ENCODE assay signal across 13 mouse cellular contexts in the genomic region with DNA sequence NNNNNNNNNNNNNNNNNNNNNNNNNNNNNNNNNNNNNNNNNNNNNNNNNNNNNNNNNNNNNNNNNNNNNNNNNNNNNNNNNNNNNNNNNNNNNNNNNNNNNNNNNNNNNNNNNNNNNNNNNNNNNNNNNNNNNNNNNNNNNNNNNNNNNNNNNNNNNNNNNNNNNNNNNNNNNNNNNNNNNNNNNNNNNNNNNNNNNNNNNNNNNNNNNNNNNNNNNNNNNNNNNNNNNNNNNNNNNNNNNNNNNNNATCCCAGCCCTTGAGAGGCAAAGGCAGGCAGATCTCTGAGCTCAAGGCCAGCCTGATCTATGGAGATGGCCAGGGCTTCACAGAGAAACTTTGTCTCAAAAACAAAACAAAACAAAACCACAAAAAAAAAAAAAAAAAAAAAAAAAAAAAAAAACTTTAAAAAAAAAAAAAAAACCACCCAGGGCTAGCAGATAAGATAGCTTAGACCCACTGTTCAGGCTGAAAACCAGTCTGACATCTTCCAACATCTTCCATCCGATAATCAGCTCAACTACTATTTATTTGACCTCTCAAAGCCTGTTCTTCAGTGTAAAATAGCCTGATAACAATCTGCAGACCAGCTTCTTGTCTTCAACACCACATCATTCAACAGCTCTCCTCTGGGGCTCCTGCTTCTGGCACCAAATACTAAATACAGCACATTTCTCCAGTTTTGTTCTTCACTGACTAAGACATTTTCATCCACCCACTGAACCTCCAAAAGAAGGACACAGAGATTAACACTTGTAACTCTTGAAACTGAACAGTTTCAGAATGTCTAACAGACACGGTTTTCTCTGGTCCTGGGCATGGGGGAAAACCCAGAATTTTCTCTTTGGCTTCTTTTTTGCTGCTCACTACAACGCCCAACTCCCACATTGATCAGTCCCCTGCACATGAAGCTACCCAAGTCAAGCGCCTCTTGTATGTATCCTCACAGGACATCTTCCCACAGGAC. TPM values are rescaled to one million over a fixed set of nuclear protein-coding genes. Genes with fewer than 3 reads are reported as not detected.
DNase-seq lines count a peak whose midpoint lies in the region; ATAC-seq lines count a peak whose summit lies in the region.
"Had no signal": no experiment of that assay in that cellular context is flagged by ENCODE, and none has a peak within 500 bp of the region (broad histone marks: within the 10 kb centered on the region; RNA-seq: fewer than 3 reads in every experiment).

No protein-coding gene starts in this region.

- ATAC-seq in heart, embryonic 16.5 days (replicated peaks; ENCODE audit: extremely low read depth, insufficient read depth, low FRiP score), result no peak
- ATAC-seq in liver, embryonic 11.5 days (replicated peaks; ENCODE audit: low FRiP score), result peak; percentile 21; the same call in 1 of the 2 replicates
- ATAC-seq: forebrain, postnatal 0 days had no signal

- H3K9ac ChIP-seq in heart, embryonic 16.5 days (ENCODE audit: low read length), result no peak overlapping the region
- H3K9ac ChIP-seq in liver, embryonic 11.5 days (ENCODE audit: low read depth, low read length), result peak overlapping the region; percentile 40; the same call in 1 of the 2 replicates
- H3K9ac ChIP-seq: forebrain, postnatal 0 days had no signal

- H3K9me3 ChIP-seq in heart, embryonic 16.5 days (replicated peaks; ENCODE audit: control insufficient read depth, low read length), result no peaks in the 10 kb centered on the region
- no peaks in the 10 kb centered on the region for H3K9me3 ChIP-seq in liver, embryonic 11.5 days (ENCODE audit: control insufficient read depth, low read length)
- H3K9me3 ChIP-seq in embryonic facial prominence, embryonic 10.5 days, result no peaks in the 10 kb centered on the region
- H3K9me3 ChIP-seq: limb, embryonic 10.5 days had no signal

- no peaks in the 10 kb centered on the region for H3K36me3 ChIP-seq in heart, embryonic 16.5 days (ENCODE audit: control insufficient read depth, insufficient read depth)
- no peaks in the 10 kb centered on the region for H3K36me3 ChIP-seq in liver, embryonic 11.5 days (ENCODE audit: control insufficient read depth, insufficient read depth, low read length)
- H3K36me3 ChIP-seq in embryonic facial prominence, embryonic 10.5 days (replicated peaks), result no peaks in the 10 kb centered on the region
- H3K36me3 ChIP-seq: limb, embryonic 10.5 days had no signal

- DNase-seq in heart, adult 11 months, result no peak
- peak; percentile 52 for DNase-seq in thymus, postnatal 25 days
- DNase-seq in thymus, adult 18-20 months, result no peak
- DNase-seq in liver, embryonic 11.5 days (ENCODE audit: low spot score), result no peak
- no peak for DNase-seq in embryonic facial prominence, embryonic 10.5 days (ENCODE audit: low spot score)
- no peak for DNase-seq in cerebellum, adult 9-11 months
- no peak for DNase-seq in cerebellum, postnatal 10 days
- DNase-seq: forebrain, postnatal 0 days; heart, postnatal 14 days; kidney, postnatal 4 days; retina, postnatal 1 day had no signal

- H3K27me3 ChIP-seq in heart, embryonic 16.5 days (ENCODE audit: control insufficient read depth, insufficient read depth, low read length), result no peaks in the 10 kb centered on the region
- no peaks in the 10 kb centered on the region for H3K27me3 ChIP-seq in liver, embryonic 11.5 days (replicated peaks; ENCODE audit: control insufficient read depth, insufficient read depth, low read length)
- H3K27me3 ChIP-seq in embryonic facial prominence, embryonic 10.5 days (replicated peaks; ENCODE audit: low read depth, poor library complexity, severe bottlenecking), result no peaks in the 10 kb centered on the region

- peaks cover 39% of the 10 kb centered on the region for H3K4me1 ChIP-seq in heart, embryonic 16.5 days (ENCODE audit: control insufficient read depth, insufficient read depth, low read length)
- peaks cover 77% of the 10 kb centered on the region for H3K4me1 ChIP-seq in liver, embryonic 11.5 days (replicated peaks; ENCODE audit: control insufficient read depth, insufficient read depth, low read length)
- H3K4me1 ChIP-seq in embryonic facial prominence, embryonic 10.5 days, result peaks cover 23% of the 10 kb centered on the region

- no peak overlapping the region for H3K4me3 ChIP-seq in heart, embryonic 16.5 days (ENCODE audit: low read length)
- H3K4me3 ChIP-seq in liver, embryonic 11.5 days (ENCODE audit: low read depth, low read length), result no peak overlapping the region
- H3K4me3 ChIP-seq in embryonic facial prominence, embryonic 10.5 days, result no peak overlapping the region
- H3K4me3 ChIP-seq: limb, embryonic 10.5 days had no signal

- WGBS in heart, embryonic 16.5 days, result 57% methylated on average over 4 of the region's 4 CpGs
- WGBS in liver, embryonic 11.5 days, result 39% methylated on average over 4 of the region's 4 CpGs
- WGBS in embryonic facial prominence, embryonic 10.5 days, result 81% methylated on average over 4 of the region's 4 CpGs

- peak overlapping the region; percentile 28; the same call in 1 of the 2 replicates for H3K27ac ChIP-seq in heart, embryonic 16.5 days (ENCODE audit: low read length)
- peak overlapping the region; percentile 89 for H3K27ac ChIP-seq in liver, embryonic 11.5 days (ENCODE audit: low read depth, low read length)
- H3K27ac ChIP-seq in embryonic facial prominence, embryonic 10.5 days (replicated peaks), result no peak overlapping the region
- H3K27ac ChIP-seq: limb, embryonic 10.5 days had no signal

- no peak overlapping the region for H3K4me2 ChIP-seq in heart, embryonic 16.5 days (ENCODE audit: low read depth, low read length)
- H3K4me2 ChIP-seq in liver, embryonic 11.5 days, result peak overlapping the region; percentile 43

RNA-seq across cellular contexts. Expression of a gene that starts 15.7 kb away (rescaled TPM):
- 6.4 and 6.9 TPM in 2 replicates for polyA plus RNA-seq in heart, embryonic 16.5 days (2015; fragmentation: Nextera tagmentation; extraction: Ambion mirVana)
- 3.9 and 6.6 TPM in 2 replicates for polyA plus RNA-seq in liver, embryonic 11.5 days (2014; fragmentation: Nextera tagmentation; extraction: Ambion mirVana)
- 2.4 and 3.4 TPM in 2 replicates for polyA plus RNA-seq in embryonic facial prominence, embryonic 10.5 days (2016; fragmentation: Nextera tagmentation; extraction: Ambion mirVana)
